Mouse (Mus musculus) myocyte (in vitro differentiated cells): ENCODE results near the gene Fgf2. TPM values are rescaled to one million over a fixed set of nuclear protein-coding genes. Genes with fewer than 3 reads are reported as not detected.
A peak's percentile ranks its signal among the peaks of the same experiment; 100 is the strongest.

Experiments
- H3K27me3 ChIP-seq: one replicate; pipeline ENCODE4 v1.6.1; 2011; ENCODE audit not compliant: control insufficient read depth, insufficient read depth, insufficient read length
- H3K36me3 ChIP-seq: one replicate; pipeline ENCODE4 v1.6.1; 2011; ENCODE audit not compliant: control insufficient read depth, insufficient read depth
- H3K4me2 ChIP-seq: one replicate; pipeline ENCODE4 v1.6.1; 2011; ENCODE audit warnings: low read depth, control low read depth
- H3K4me3 ChIP-seq: one replicate; pipeline ENCODE4 v1.5.1; 2011; ENCODE audit warnings: mild to moderate bottlenecking, control low read depth, moderate library complexity
- H3K79me2 ChIP-seq: one replicate; pipeline ENCODE4 v1.6.1; 2011; ENCODE audit not compliant: control insufficient read depth, insufficient read depth
- H3ac ChIP-seq: one replicate; pipeline ENCODE4 v1.6.1; 2011; ENCODE audit not compliant: control insufficient read depth, insufficient read length
- CEBPB ChIP-seq: IDR thresholded peaks from 2 replicates; pipeline ENCODE4 v1.6.1; 2011; ENCODE audit warnings: mild to moderate bottlenecking, moderate library complexity; ENCODE audit not compliant: poor library complexity, insufficient read depth, severe bottlenecking
- E2F4 ChIP-seq: IDR thresholded peaks from one replicate; pipeline ENCODE4 v1.6.1; 2011; ENCODE audit warnings: mild to moderate bottlenecking, control low read depth, moderate library complexity; ENCODE audit not compliant: insufficient read depth
- MAX ChIP-seq: IDR thresholded peaks from one replicate; pipeline ENCODE4 v1.6.1; 2011; ENCODE audit warnings: low read depth, mild to moderate bottlenecking, control low read depth
- MYOD1 ChIP-seq, 3 experiments: IDR thresholded peaks; one replicate each; pipeline ENCODE4 v1.6.1; 2011; ENCODE audit warnings: control low read depth in 2 of 3, low read depth in 2 of 3, mild to moderate bottlenecking in 2 of 3, moderate library complexity in 1 of 3; ENCODE audit not compliant: insufficient read length in 2 of 3, control insufficient read depth in 1 of 3
- MYOG ChIP-seq, 3 experiments: IDR thresholded peaks; one replicate each; pipeline ENCODE4 v1.6.1; 2011; ENCODE audit warnings: control low read depth in 2 of 3, low read depth in 2 of 3, mild to moderate bottlenecking in 2 of 3; ENCODE audit not compliant: insufficient read length in 2 of 3, control insufficient read depth in 1 of 3, insufficient read depth in 1 of 3
- POLR2A ChIP-seq: IDR thresholded peaks from one replicate; pipeline ENCODE4 v1.6.1; 2011; ENCODE audit warnings: low read depth, mild to moderate bottlenecking, control low read depth, moderate library complexity; ENCODE audit not compliant: insufficient read length
- POLR2AphosphoS2 ChIP-seq: IDR thresholded peaks from one replicate; pipeline ENCODE4 v1.6.1; 2011; ENCODE audit warnings: low read depth, control low read depth; ENCODE audit not compliant: insufficient read length
- REST ChIP-seq: IDR thresholded peaks from one replicate; pipeline ENCODE4 v1.6.1; 2011; ENCODE audit warnings: mild to moderate bottlenecking, control low read depth, moderate library complexity; ENCODE audit not compliant: insufficient read depth, insufficient read length
- SRF ChIP-seq: IDR thresholded peaks from one replicate; pipeline ENCODE4 v1.6.1; 2011; ENCODE audit warnings: low read depth; ENCODE audit not compliant: control insufficient read depth, insufficient read length
- TCF12 ChIP-seq: IDR thresholded peaks from one replicate; pipeline ENCODE4 v1.6.1; 2011; ENCODE audit warnings: mild to moderate bottlenecking, control low read depth; ENCODE audit not compliant: poor library complexity, insufficient read depth, severe bottlenecking
- TCF3 ChIP-seq: IDR thresholded peaks from one replicate; pipeline ENCODE4 v1.6.1; 2011; ENCODE audit warnings: low read depth, control low read depth; ENCODE audit not compliant: insufficient read length
- USF1 ChIP-seq: IDR thresholded peaks from one replicate; pipeline ENCODE4 v1.6.1; 2011; ENCODE audit warnings: low read depth, mild to moderate bottlenecking, control low read depth, moderate library complexity
- polyA plus RNA-seq: library from polyadenylated mRNA; unstranded; fragments of >200 nt; fragmentation: generic; extraction: Trizol; gene quantifications from one replicate; pipeline ENCODE4 v1.2.1, GENCODE M21; 2012; ENCODE audit warnings: missing spikeins

The Fgf2 gene
- polyA plus RNA-seq, 1 experiment, result 0.65 TPM

- Histone ChIP-seq H3K4me3 (no peak overlapping the region), H3K4me2 (no peak overlapping the region), H3K36me3 (no peaks in the 10 kb centered on the region), H3K79me2 (no peaks in the 10 kb centered on the region), H3K27me3 (no peaks in the 10 kb centered on the region), H3ac (no peak overlapping the region)
- TF ChIP-seq CEBPB (no peak), POLR2AphosphoS2 (no peak)
Observed at GRCm38 (mm10) chr3:37379201-37379600, 31.1 kb downstream of the Fgf2 start.

DNA sequence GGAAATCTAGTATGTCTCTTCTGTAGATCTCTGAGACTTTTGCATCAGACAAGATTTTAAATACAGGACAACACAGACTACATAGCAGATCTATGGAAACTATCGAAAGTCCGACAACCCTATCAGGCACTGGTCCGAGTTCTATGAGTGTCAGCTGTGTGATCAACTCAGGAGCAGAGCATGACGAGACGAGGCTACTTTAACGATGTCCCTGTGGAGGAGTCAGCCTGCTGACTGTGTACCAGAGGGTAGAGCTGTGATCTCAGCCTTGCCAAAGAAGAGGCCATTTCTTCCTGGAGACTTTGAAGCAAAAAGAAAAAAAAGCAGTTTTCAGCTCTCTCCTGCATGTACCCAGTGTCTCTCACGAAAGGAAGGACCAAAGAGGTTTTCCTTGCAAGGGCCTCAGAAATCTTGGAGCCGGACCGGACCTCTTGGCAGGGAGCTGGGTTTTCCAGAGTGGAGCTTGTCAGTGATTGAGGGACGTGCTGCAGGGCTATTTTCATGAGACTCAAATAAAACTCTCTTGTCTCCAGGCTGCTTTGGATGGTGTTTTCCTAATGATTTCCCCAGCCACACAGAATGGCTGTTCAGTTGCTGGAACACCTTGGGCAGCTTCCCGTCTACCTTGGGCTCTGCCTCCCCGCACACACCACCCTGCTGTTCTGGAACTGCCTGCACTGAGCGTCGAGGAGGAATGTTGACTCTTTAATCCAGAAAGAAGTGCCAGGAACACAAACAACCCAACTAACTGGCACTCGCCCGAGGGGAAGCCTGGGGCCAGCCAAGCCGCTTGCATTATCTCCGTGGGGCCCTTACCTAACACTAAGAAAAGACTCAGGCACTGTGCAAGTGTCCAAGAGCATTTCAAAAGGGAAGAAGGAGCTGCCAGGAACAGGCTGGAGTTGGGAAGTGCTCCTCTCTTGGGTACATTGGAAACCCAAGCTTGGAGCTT, 32.1 kb downstream of the Fgf2 start:
- Histone ChIP-seq H3K4me2 (no peak overlapping the region), H3K36me3 (no peaks in the 10 kb centered on the region), H3K79me2 (no peaks in the 10 kb centered on the region), H3ac (no peak overlapping the region), H3K4me3 (no peak overlapping the region), H3K27me3 (no peaks in the 10 kb centered on the region)
- TF ChIP-seq CEBPB (no peak), MYOD1 (IDR thresholded peaks at IDR 0.05; ENCODE audit: control insufficient read depth in 1 of 3, insufficient read length in 2 of 3, low read depth in 2 of 3) (no peak), POLR2A (no peak), MYOG (IDR thresholded peaks at IDR 0.05; ENCODE audit: control insufficient read depth in 1 of 3, insufficient read depth in 1 of 3, insufficient read length in 2 of 3, low read depth in 2 of 3) (no peak), TCF3 (no peak), TCF12 (no peak), POLR2AphosphoS2 (no peak), SRF (no peak), E2F4 (no peak), MAX (no peak), REST (no peak), USF1 (no peak)

DNA sequence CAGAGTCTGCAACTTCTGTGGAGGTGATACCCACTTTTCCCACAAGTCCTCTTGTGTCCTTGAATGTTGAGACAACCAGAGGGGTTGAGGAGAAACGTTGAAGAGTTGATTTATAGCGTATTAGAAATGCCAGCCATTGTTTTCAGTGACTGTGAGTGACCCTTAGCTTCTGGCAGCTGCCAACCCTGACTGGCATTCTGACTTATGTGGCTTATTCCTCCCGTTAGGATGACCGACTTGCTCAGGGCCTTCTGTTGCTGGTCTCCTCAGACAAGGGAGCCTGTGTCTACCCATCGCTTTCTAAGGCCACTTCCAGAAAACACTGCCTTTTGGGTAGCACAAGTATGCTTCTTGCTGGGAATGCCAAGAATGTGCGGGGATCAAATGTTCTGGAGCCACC, 33.3 kb downstream of the Fgf2 start:
- TF ChIP-seq MYOD1 (IDR thresholded peaks at IDR 0.05; ENCODE audit: control insufficient read depth in 1 of 3, insufficient read length in 2 of 3, low read depth in 2 of 3), result peak in 1 of 3 experiments; percentile 12
- TF ChIP-seq SRF, result no peak
- no peak for TF ChIP-seq POLR2AphosphoS2
- H3K36me3 ChIP-seq, result no peaks in the 10 kb centered on the region
- no peak overlapping the region for H3K4me3 ChIP-seq
- H3K79me2 ChIP-seq, result no peaks in the 10 kb centered on the region
- H3K27me3 ChIP-seq, result no peaks in the 10 kb centered on the region
- no peak overlapping the region for H3K4me2 ChIP-seq
- H3ac ChIP-seq, result no peak overlapping the region

DNA sequence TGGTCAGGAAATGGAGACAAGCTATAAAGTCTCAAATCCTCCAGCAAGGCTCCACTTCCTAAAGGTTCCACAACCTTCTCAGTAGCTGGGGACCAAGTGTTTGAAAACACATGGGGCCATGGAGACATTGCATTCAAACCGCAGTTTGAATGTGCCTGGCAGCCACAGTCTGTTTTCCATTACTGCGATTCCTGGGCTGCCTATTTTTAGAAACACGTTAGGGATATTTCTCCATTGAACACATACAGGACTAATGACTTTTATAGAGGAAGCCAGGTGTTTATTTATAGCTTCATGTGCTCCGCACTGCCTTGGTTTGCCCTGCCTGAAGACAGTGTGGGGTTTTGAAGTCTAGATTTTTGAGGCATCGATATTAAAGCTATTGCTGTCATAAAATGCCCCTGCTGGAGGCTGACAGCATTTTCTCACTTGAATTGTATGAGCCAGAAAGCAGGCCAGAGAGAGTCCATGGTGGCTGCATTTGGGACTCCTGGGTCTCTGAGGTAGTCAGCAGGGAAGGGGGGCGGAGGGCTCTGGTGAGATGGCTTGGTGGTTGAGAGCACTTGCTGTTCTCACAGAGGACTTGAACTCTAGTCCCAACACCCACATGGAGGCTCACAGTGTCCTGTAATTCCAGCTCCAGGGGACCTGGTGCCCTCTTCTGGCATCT, 35.1 kb downstream of the Fgf2 start:
- TF ChIP-seq E2F4 (no peak), REST (no peak), POLR2A (no peak), POLR2AphosphoS2 (no peak), SRF (no peak), TCF12 (no peak), MYOD1 (IDR thresholded peaks at IDR 0.05; ENCODE audit: control insufficient read depth in 1 of 3, insufficient read length in 2 of 3, low read depth in 2 of 3) (no peak), USF1 (no peak), CEBPB (no peak), TCF3 (no peak), MAX (no peak), MYOG (IDR thresholded peaks at IDR 0.05; ENCODE audit: control insufficient read depth in 1 of 3, insufficient read depth in 1 of 3, insufficient read length in 2 of 3, low read depth in 2 of 3) (no peak)

GRCm38 (mm10) chr3:37387310-37387709, 39.2 kb downstream of the Fgf2 start:
- Histone ChIP-seq H3K4me3 (no peak overlapping the region), H3K79me2 (no peaks in the 10 kb centered on the region), H3K27me3 (no peaks in the 10 kb centered on the region), H3K36me3 (no peaks in the 10 kb centered on the region), H3ac (no peak overlapping the region), H3K4me2 (no peak overlapping the region)
- TF ChIP-seq POLR2A (no peak), SRF (no peak), MAX (no peak), TCF12 (no peak), MYOD1 (IDR thresholded peaks at IDR 0.05; ENCODE audit: control insufficient read depth in 1 of 3, insufficient read length in 2 of 3, low read depth in 2 of 3) (no peak), MYOG (IDR thresholded peaks at IDR 0.05; ENCODE audit: control insufficient read depth in 1 of 3, insufficient read depth in 1 of 3, insufficient read length in 2 of 3, low read depth in 2 of 3) (no peak), TCF3 (no peak), USF1 (no peak), CEBPB (no peak), E2F4 (no peak), REST (no peak)

More for the DNA sequence above, 35.1 kb downstream of the Fgf2 start:
- Histone ChIP-seq H3K36me3 (no peaks in the 10 kb centered on the region), H3K27me3 (no peaks in the 10 kb centered on the region), H3K4me3 (no peak overlapping the region), H3K4me2 (no peak overlapping the region), H3ac (no peak overlapping the region), H3K79me2 (no peaks in the 10 kb centered on the region)
